Mouse (Mus musculus) heart, embryonic 16.5 days (tissue): ENCODE results near the gene Cnga2. TPM values are rescaled to one million over a fixed set of nuclear protein-coding genes. Genes with fewer than 3 reads are reported as not detected.

Source experiments
- ATAC-seq: fragments of 200-750 bp; cut with Nextera tagmentation; replicated peaks from 2 replicates; pipeline ENCODE4 v1.8.0; 2017; ENCODE audit warnings: moderate number of reproducible peaks; ENCODE audit not compliant: insufficient read depth, low FRiP score; ENCODE audit errors: extremely low read depth
- H3K27ac ChIP-seq: fragments of 300-500 bp; sonication (generic); 2 replicates; pipeline ENCODE4 v1.5.1; 2014; ENCODE audit warnings: mild to moderate bottlenecking, low read length, control low read depth, moderate library complexity
- H3K27me3 ChIP-seq: fragments of 300-500 bp; sonication (generic); 2 replicates; pipeline ENCODE4 v1.6.1; 2014; ENCODE audit warnings: low read length, mixed read lengths; ENCODE audit not compliant: control insufficient read depth, insufficient read depth
- H3K36me3 ChIP-seq: fragments of 300-500 bp; sonication (generic); 2 replicates; pipeline ENCODE4 v1.6.1; 2014; ENCODE audit not compliant: control insufficient read depth, insufficient read depth
- H3K4me1 ChIP-seq: fragments of 300-500 bp; sonication (generic); 2 replicates; pipeline ENCODE4 v1.6.1; 2014; ENCODE audit warnings: low read length, mixed read lengths; ENCODE audit not compliant: control insufficient read depth, insufficient read depth
- H3K4me2 ChIP-seq: fragments of 300-500 bp; sonication (generic); 2 replicates; pipeline ENCODE4 v1.6.1; 2014; ENCODE audit warnings: low read depth, mild to moderate bottlenecking, control low read depth, low read length
- H3K4me3 ChIP-seq: fragments of 300-500 bp; sonication (generic); 2 replicates; pipeline ENCODE4 v1.5.1; 2014; ENCODE audit warnings: mild to moderate bottlenecking, control low read depth, low read length
- H3K9ac ChIP-seq: fragments of 300-500 bp; sonication (generic); 2 replicates; pipeline ENCODE4 v1.6.1; 2014; ENCODE audit warnings: low read length, control low read depth
- H3K9me3 ChIP-seq: fragments of 300-500 bp; sonication (generic); replicated peaks from 2 replicates; pipeline ENCODE4 v1.6.1; 2016; ENCODE audit warnings: low read length; ENCODE audit not compliant: control insufficient read depth
- WGBS: fragments of 180-500 bp; shearing (Covaris S2); extraction: QIAGEN DNeasy Blood & Tissue Kit; methylation state at CpG from one replicate; pipeline ENCODE4 v1.1.7; 2014; 5-methylcytosine and 5-hydroxymethylcytosine counted together
- polyA plus RNA-seq: library from polyadenylated mRNA; unstranded; fragments of >200 nt; fragmentation: Nextera tagmentation; extraction: Ambion mirVana; gene quantifications from 2 replicates; pipeline ENCODE4 v1.2.1, GENCODE M21; 2015

Gene Cnga2
- 0.12 and 0.21 TPM in 2 replicates for polyA plus RNA-seq

DNA sequence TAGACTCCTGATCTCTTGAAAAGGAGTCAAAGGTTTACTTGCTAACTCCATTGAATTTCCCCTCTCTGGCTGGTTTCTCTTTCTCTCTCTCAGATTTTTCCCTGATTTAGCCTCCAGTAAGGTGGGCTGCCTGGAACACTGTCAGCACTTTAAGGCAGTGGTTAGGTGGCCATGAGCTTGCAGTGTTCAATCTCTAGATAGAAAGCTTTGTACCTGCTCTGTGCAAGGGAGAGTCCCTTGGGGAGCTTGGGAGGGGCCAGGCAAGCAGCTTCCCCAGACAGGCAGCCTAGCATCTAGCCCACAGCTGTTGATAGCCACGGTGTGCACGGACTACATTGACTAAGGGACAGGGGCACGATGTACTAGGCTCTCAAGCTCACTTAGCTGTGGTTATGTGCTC is at the start of gene Cnga2:
Gene Cnga2 (plus strand): TSS at position 301 of the 400 bp plus-strand sequence.
- Histone ChIP-seq H3K4me1 (no peaks in the 10 kb centered on the region), H3K27ac (no peak within 1 kb of the TSS), H3K27me3 (no peaks in the 10 kb centered on the region), H3K4me2 (no peak within 1 kb of the TSS), H3K4me3 (no peak within 1 kb of the TSS), H3K36me3 (no peaks in the 10 kb centered on the region), H3K9ac (no peak within 1 kb of the TSS), H3K9me3 (no peaks in the 10 kb centered on the region)
- WGBS = 78% methylated on average over 3 of the region's 3 CpGs
- ATAC-seq = no peak

DNA sequence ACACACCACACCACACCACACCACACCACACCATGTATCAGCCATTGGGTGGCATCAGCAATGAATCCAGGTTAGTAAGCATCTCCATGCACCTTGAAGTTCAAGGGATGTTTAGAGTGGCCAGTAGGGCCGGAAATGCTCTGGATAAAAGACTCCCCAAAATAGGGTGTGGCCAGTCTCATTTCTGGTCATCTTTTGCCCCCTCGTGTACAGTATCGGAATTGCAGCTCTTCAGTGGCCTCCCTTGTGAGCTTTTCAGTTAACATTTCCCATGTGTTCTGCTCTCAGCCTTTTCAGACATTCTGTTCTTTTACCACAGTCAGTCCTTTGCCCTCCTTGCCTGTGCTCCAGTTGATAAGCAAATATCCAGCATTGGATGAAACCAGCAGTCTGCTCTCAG is 45.0 kb upstream of the Cnga2 start:
- no peak overlapping the region for H3K27ac ChIP-seq
- H3K36me3 ChIP-seq = no peaks in the 10 kb centered on the region
- H3K4me3 ChIP-seq = no peak overlapping the region
- H3K27me3 ChIP-seq = no peaks in the 10 kb centered on the region; the same call in 1 of the 2 replicates
- H3K4me2 ChIP-seq = no peak overlapping the region
- H3K9me3 ChIP-seq = no peaks in the 10 kb centered on the region
- WGBS = 15% methylated on average over 3 of the region's 3 CpGs
- H3K4me1 ChIP-seq = no peaks in the 10 kb centered on the region
- no peak for ATAC-seq
- no peak overlapping the region for H3K9ac ChIP-seq

DNA sequence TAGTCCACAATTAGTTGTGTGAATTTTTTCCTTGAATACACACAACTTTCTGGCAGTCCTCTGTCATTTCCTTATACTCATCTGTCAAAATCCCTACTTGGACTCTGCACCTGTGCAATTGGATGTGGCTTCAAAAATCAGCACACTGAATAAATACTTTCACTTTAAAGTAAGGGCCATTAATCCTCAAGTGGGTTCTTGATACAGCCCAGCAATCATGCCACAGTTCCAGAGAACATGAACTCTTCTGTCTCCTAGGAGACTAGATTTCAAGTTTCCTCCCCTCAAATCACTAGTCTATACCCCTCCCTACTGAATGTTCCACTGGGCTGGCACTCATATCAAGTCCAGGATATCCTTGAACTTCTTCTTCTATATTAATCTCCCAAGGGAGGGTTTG is 33.3 kb upstream of the Cnga2 start:
- Histone ChIP-seq H3K4me2 (no peak overlapping the region), H3K27ac (no peak overlapping the region), H3K4me3 (no peak overlapping the region), H3K27me3 (no peaks in the 10 kb centered on the region; the same call in 1 of the 2 replicates), H3K9ac (no peak overlapping the region), H3K4me1 (no peaks in the 10 kb centered on the region), H3K9me3 (no peaks in the 10 kb centered on the region), H3K36me3 (no peaks in the 10 kb centered on the region)
- no peak for ATAC-seq

GRCm38 (mm10) chrX:71962073-71963051 is 29.3 kb upstream of the Cnga2 start, which contains the start of gene Prrg3:
TSS of gene Prrg3 (plus strand) at chrX:71962624.
- H3K4me3 ChIP-seq = peak within 1 kb of the TSS; percentile 52
- H3K27ac ChIP-seq = peak within 1 kb of the TSS; percentile 50
- peak within 1 kb of the TSS; percentile 64 for H3K4me2 ChIP-seq
- no peaks in the 10 kb centered on the region for H3K36me3 ChIP-seq
- 11% methylated on average over 68 of the region's 72 CpGs for WGBS
- H3K27me3 ChIP-seq = no peaks in the 10 kb centered on the region; the same call in 1 of the 2 replicates
- peak; percentile 89 for ATAC-seq
- no peaks in the 10 kb centered on the region for H3K4me1 ChIP-seq
- peak within 1 kb of the TSS; percentile 55 for H3K9ac ChIP-seq
- no peaks in the 10 kb centered on the region for H3K9me3 ChIP-seq

GRCm38 (mm10) chrX:71963275-71963912 is 28.3 kb upstream of the Cnga2 start:
- H3K9me3 ChIP-seq = no peaks in the 10 kb centered on the region
- no peaks in the 10 kb centered on the region for H3K4me1 ChIP-seq
- H3K27ac ChIP-seq = peak overlapping the region; percentile 47; the same call in 1 of the 2 replicates
- 36% methylated on average over 9 of the region's 9 CpGs for WGBS
- peak overlapping the region; percentile 52 for H3K4me3 ChIP-seq
- H3K36me3 ChIP-seq = no peaks in the 10 kb centered on the region
- H3K4me2 ChIP-seq = peak overlapping the region; percentile 64
- H3K27me3 ChIP-seq = no peaks in the 10 kb centered on the region; the same call in 1 of the 2 replicates
- peak overlapping the region; percentile 55 for H3K9ac ChIP-seq
- 0 out of 2 replicates have a peak, but pooled peaks have one; percentile 2 for ATAC-seq

DNA sequence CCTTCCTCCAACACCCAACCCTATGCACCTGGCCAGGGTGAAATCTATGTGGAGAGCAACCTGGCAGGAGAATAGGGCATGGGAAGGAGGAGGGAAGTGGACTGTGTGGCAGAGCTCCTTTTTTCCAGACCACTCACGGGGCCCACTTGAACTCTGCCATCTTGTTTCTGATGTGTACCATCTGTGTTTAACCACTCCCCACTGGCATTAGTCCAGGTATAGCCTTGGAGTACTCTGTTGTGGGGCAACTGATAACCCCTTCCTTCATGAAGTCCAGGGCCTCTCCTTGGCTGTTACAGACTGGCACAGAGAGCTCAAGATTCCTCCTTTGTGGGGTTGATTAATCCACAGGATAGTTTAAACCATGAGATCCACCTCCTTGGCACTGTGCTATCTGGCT is 23.4 kb upstream of the Cnga2 start:
- no peak overlapping the region for H3K4me3 ChIP-seq
- H3K4me1 ChIP-seq = no peaks in the 10 kb centered on the region
- H3K9ac ChIP-seq = no peak overlapping the region
- no peak overlapping the region for H3K27ac ChIP-seq
- no peaks in the 10 kb centered on the region for H3K36me3 ChIP-seq
- 45% methylated on average over 1 of the region's 1 CpGs for WGBS
- no peak overlapping the region for H3K4me2 ChIP-seq
- H3K9me3 ChIP-seq = no peaks in the 10 kb centered on the region
- no peaks in the 10 kb centered on the region for H3K27me3 ChIP-seq
- ATAC-seq = no peak

DNA sequence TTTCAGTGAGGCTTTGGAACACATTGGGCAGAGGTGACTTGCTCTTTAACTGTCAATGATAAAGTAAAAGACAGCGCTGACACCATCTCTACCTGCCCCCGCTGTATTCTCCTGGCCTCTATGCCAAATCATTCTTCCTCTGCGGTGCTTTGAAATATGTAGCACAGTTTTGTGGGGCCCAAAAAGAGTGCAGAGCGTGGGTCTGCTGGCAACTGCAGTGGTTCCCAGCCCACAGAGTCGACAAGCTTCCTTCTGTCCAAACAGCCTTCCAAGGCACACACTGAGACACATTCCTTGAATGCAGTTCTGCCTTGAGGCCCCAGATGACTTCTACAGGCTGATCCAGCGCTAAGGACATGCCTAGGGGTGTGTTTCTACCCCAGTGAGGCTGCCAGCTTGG is 22.8 kb upstream of the Cnga2 start:
- H3K9ac ChIP-seq = no peak overlapping the region
- H3K9me3 ChIP-seq = no peaks in the 10 kb centered on the region
- no peak overlapping the region for H3K27ac ChIP-seq
- H3K4me3 ChIP-seq = no peak overlapping the region
- ATAC-seq = no peak
- no peaks in the 10 kb centered on the region for H3K36me3 ChIP-seq
- no peak overlapping the region for H3K4me2 ChIP-seq
- H3K27me3 ChIP-seq = no peaks in the 10 kb centered on the region
- H3K4me1 ChIP-seq = no peaks in the 10 kb centered on the region
- WGBS = 59% methylated on average over 6 of the region's 6 CpGs

GRCm38 (mm10) chrX:71971325-71971724 is 20.3 kb upstream of the Cnga2 start:
- Histone ChIP-seq H3K9me3 (no peaks in the 10 kb centered on the region), H3K27me3 (no peaks in the 10 kb centered on the region), H3K27ac (no peak overlapping the region), H3K9ac (no peak overlapping the region), H3K4me3 (no peak overlapping the region), H3K4me1 (no peaks in the 10 kb centered on the region), H3K36me3 (no peaks in the 10 kb centered on the region), H3K4me2 (no peak overlapping the region)
- ATAC-seq = no peak
- WGBS = 63% methylated on average over 5 of the region's 5 CpGs

DNA sequence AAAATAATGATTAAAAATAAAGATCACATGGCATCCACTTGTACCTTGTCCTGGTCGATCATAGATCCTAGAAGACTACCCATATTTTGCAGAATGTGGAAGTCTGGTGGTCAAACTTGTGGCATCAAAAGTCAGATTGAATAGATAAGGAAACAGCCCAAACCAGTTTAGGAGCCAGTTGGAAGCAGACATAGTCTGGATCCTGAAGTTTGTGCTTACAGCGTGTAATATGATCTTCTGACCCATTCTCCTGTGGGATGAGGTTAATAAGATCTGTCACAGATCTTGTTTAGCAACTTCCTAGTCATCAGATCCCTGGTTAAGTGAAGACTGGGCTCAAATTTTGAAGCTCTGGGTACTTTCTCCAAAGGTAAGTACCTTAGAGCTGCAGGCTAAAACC is 19.0 kb upstream of the Cnga2 start, which contains the start of gene Fate1:
Gene Fate1 (plus strand): TSS at position 301 of the 400 bp plus-strand sequence.
- Histone ChIP-seq H3K36me3 (no peaks in the 10 kb centered on the region), H3K4me1 (no peaks in the 10 kb centered on the region), H3K27ac (no peak within 1 kb of the TSS), H3K9me3 (no peaks in the 10 kb centered on the region), H3K9ac (no peak within 1 kb of the TSS), H3K4me2 (no peak within 1 kb of the TSS), H3K27me3 (no peaks in the 10 kb centered on the region), H3K4me3 (no peak within 1 kb of the TSS)
- no peak for ATAC-seq
- WGBS = 66% methylated on average over 2 of the region's 2 CpGs
